Mouse (Mus musculus) lung, postnatal 0 days (tissue): Measurements from ENCODE around the gene Fat1.

Experiments
- CTCF ChIP-seq: IDR thresholded peaks from 2 replicates; pipeline ENCODE4 v1.5.1; 2016; ENCODE audit warnings: antibody characterized with exemption, mild to moderate bottlenecking
- EP300 ChIP-seq: IDR thresholded peaks from 2 replicates; pipeline ENCODE4 v1.6.1; 2016; ENCODE audit warnings: antibody characterized with exemption, mild to moderate bottlenecking, control low read depth

DNA sequence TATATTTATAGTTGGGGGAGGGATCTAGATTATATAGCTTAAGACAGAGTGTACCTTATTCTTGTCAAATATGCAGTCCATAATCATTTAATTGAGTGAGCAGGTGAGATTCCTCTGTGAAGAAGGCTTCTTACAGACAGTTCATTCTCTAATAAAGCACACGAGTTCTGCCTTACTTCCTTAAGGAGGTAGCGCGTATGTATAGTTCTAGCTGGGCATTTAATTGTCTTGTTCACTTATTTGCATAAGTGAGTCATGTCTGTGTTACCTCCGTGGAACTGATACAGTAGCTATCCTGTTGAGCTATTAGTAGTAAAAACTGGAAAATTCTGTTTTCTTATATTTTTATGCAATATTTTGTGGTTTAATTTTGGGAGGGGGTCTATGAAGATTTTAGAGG is 40.4 kb downstream of the Fat1 start:
- TF ChIP-seq EP300 (no peak), CTCF (no peak)
